Mouse (Mus musculus) embryonic facial prominence, embryonic 14.5 days (tissue): ENCODE measurements at regions not wholly inside any gene's neighbourhood (a gene's known extent, or its start where the extent isn't known, plus 50 kb on each side); places are given as distances from the start of the nearest gene placed in this dataset.
"Not testable (repeated sequence)": the region's sequence is repeated elsewhere in the genome, so short reads cannot be mapped to it uniquely, and the experiment has no call there.

ENCODE experiments used
- ATAC-seq: fragments of 200-750 bp; cut with Nextera tagmentation; 2 replicates; pipeline ENCODE4 v1.8.0; 2017; ENCODE audit warnings: low read depth, moderate number of reproducible peaks, moderate TSS enrichment
- DNase-seq: peaks from one replicate; pipeline ENCODE4 v3.0.0-alpha.2; 2015; ENCODE audit warnings: low spot score
- H3K27ac ChIP-seq: fragments of 300-500 bp; sonication (generic); replicated peaks from 2 replicates; pipeline ENCODE4 v1.5.1; 2014; ENCODE audit warnings: low read depth, mild to moderate bottlenecking, low read length, moderate library complexity
- H3K27me3 ChIP-seq: fragments of 300-500 bp; sonication (generic); replicated peaks from 2 replicates; pipeline ENCODE4 v1.6.1; 2014; ENCODE audit warnings: low read length; ENCODE audit not compliant: control insufficient read depth, insufficient read depth
- H3K36me3 ChIP-seq: fragments of 300-500 bp; sonication (generic); 2 replicates; pipeline ENCODE4 v1.6.1; 2014; ENCODE audit warnings: low read length, mixed read lengths; ENCODE audit not compliant: control insufficient read depth, insufficient read depth
- H3K4me1 ChIP-seq: fragments of 300-500 bp; sonication (generic); 2 replicates; pipeline ENCODE4 v1.6.1; 2014; ENCODE audit warnings: antibody characterized with exemption, low read length; ENCODE audit not compliant: control insufficient read depth, insufficient read depth
- H3K4me2 ChIP-seq: fragments of 300-500 bp; sonication (generic); 2 replicates; pipeline ENCODE4 v1.6.1; 2014; ENCODE audit warnings: low read depth, mild to moderate bottlenecking, low read length, moderate library complexity, mixed read lengths
- H3K4me3 ChIP-seq: fragments of 300-500 bp; sonication (generic); 2 replicates; pipeline ENCODE4 v1.5.1; 2014; ENCODE audit warnings: low read depth, mild to moderate bottlenecking, low read length
- H3K9ac ChIP-seq: fragments of 300-500 bp; sonication (generic); 2 replicates; pipeline ENCODE4 v1.6.1; 2014; ENCODE audit warnings: low read depth, mild to moderate bottlenecking, low read length, moderate library complexity, mixed read lengths
- H3K9me3 ChIP-seq: fragments of 300-500 bp; sonication (generic); 2 replicates; pipeline ENCODE4 v1.6.1; 2016; ENCODE audit warnings: low read length; ENCODE audit not compliant: control insufficient read depth
- WGBS: fragments of 180-500 bp; shearing (Covaris S2); extraction: QIAGEN DNeasy Blood & Tissue Kit; methylation state at CpG from one replicate; pipeline ENCODE4 v1.1.7; 2014; 5-methylcytosine and 5-hydroxymethylcytosine counted together

DNA sequence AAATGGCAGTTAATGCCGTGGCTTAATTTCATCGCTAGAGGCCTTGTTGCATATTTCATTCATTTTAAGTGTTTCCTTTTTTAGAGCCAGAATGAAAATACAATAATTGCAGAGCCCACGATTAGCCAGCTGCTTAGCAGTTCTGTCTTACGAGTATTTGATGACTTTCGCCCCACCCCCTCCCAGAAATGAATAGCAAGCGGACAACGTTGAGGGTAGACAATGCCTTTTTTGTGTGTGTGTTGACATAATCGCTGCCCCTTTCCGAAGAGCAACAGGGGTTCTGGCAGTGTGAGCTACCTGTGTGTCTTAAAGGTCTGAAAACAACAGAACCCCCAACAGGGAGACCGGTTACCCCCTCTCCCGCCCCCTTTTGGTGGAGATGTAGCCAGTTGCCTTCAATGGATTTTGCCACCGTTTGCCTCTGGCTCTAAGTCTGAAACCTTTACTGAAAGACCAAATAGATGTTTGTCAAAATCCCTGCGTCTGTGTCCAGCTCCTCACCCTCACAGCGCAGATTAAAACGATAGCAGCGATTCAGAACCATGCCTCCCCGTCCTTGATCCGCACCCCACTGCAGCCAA is 242.6 kb upstream of the Gm6793 start:
- H3K9me3 ChIP-seq = no peaks in the 10 kb centered on the region
- H3K27ac ChIP-seq = no peak overlapping the region
- no peak overlapping the region for H3K9ac ChIP-seq
- DNase-seq = peak; percentile 10
- peaks cover 5% of the 10 kb centered on the region; the same call in 1 of the 2 replicates for H3K4me1 ChIP-seq
- H3K27me3 ChIP-seq = no peaks in the 10 kb centered on the region
- peak overlapping the region; percentile 27 for H3K4me3 ChIP-seq
- H3K4me2 ChIP-seq = peak overlapping the region; percentile 50
- H3K36me3 ChIP-seq = no peaks in the 10 kb centered on the region
- 10% methylated on average over 18 of the region's 18 CpGs for WGBS
- no peak for ATAC-seq

DNA sequence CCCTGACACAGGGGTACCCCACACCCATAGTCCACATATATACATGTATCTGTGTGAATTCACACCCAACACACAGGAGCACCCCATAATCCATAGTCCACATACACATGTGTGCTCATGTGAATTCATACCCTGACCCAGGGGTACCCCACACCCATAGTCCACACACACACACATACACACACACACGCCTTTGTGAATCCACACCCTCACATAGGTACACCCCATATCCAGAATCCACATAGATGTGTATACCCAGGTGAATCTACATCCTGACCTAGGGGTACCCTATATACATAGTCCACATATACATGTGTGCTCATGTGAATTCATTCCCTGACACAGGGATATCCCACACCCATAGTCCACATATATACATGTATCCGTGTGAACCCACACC is 231.8 kb upstream of the Gm6793 start:
- whole genome bisulfite sequencing = 90% methylated on average over 2 of the region's 2 CpGs
- ATAC-seq, H3K4me1 ChIP-seq, H3K4me3 ChIP-seq, H3K36me3 ChIP-seq, H3K9me3 ChIP-seq, H3K27me3 ChIP-seq, DNase-seq, H3K4me2 ChIP-seq, H3K9ac ChIP-seq, H3K27ac ChIP-seq: not testable (repeated sequence)

DNA sequence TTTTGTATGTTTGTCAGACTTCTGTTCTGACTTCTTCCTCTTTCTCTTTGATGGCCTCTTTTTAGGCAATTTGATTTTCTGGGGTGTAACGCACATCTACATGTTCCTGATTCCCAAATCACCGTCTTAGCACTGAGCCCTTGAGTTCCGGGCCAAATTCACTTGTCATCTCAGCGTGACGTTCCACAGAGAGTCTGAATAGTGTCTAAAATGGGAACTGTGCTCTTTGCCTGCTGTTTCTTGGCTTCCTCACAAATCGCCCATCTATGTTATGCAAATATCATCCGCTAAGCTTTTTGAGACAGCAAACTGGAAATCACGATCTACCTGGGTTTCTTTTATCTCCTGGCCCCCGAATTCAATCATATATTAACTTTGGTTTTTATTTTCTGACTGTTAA is 223.8 kb upstream of the Gm6793 start:
- H3K4me2 ChIP-seq = no peak overlapping the region
- no peaks in the 10 kb centered on the region for H3K4me1 ChIP-seq
- no peak overlapping the region for H3K4me3 ChIP-seq
- H3K27me3 ChIP-seq = no peaks in the 10 kb centered on the region
- no peak overlapping the region for H3K9ac ChIP-seq
- DNase-seq (no peak), ATAC-seq (no peak)
- H3K36me3 ChIP-seq = no peaks in the 10 kb centered on the region
- no peak overlapping the region for H3K27ac ChIP-seq
- H3K9me3 ChIP-seq = no peaks in the 10 kb centered on the region
- 77% methylated on average over 9 of the region's 9 CpGs for WGBS

DNA sequence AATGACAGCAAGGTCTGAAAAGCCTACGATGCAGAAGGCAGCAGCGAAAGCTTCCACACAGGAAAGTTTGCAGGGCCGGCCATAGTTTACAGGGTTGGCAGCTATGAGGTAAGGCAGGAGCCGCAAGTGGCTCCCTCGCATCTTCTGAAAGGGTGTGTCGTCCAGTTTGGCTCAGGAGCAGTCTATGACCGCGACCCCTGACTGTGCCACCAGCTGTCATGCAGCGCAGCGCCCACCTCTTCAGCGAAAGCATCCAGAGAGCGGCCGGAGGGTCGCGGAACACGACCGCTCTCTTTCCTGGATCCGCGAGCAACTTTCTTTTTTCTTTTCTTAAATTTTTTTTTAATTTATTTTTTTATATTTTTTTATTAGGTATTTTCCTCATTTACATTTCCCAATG is 221.9 kb upstream of the Gm6793 start:
- H3K36me3 ChIP-seq, ATAC-seq, DNase-seq, H3K4me2 ChIP-seq, H3K4me1 ChIP-seq, H3K4me3 ChIP-seq, H3K27ac ChIP-seq, H3K9ac ChIP-seq, H3K27me3 ChIP-seq, H3K9me3 ChIP-seq: not testable (repeated sequence)
- 95% methylated on average over 19 of the region's 19 CpGs for WGBS

DNA sequence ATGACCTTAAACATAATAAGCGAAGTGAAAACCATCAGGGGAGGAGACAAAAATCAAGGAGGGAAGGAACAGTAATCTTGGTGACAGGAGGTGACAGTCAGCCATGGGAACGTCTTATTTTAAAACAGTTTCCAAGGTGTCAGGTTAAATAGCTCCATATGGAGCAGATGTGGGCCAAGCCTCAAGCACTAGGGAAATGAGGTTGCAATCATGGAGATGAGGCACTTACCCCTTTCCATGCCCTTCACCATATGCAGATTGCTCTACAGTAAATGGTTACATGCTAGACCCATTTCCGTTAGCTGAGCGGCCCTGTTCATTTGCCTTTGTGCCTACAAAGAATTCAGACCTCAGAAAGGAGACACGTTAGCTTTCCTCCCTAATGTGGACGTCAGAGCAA is 204.8 kb upstream of the Gm6793 start:
- Histone ChIP-seq H3K4me3 (no peak overlapping the region), H3K4me1 (no peaks in the 10 kb centered on the region), H3K27me3 (no peaks in the 10 kb centered on the region), H3K27ac (no peak overlapping the region), H3K4me2 (no peak overlapping the region), H3K9ac (no peak overlapping the region), H3K9me3 (no peaks in the 10 kb centered on the region), H3K36me3 (no peaks in the 10 kb centered on the region)
- DNase-seq (no peak), ATAC-seq (no peak)
- WGBS = 40% methylated on average over 6 of the region's 6 CpGs

DNA sequence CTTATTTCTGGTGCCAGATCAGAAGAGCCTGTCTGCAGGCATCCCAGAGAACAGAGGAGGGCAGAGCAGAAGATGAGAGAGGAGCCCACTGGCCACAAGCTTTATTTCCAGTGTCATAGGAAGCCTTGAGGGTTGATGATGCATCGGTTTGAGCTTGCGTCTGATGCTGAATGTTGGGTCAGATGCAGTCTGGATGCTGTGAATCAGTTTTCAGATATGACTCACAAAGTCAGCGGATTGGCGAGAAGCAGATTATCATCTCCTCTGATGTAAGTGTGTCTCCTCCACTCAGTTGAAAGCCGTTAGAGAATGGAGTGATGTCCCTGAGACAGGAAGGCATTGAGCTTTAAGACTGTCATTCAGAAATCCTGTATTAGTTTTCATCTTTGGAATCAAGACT is 197.3 kb upstream of the Gm6793 start:
- no peak overlapping the region for H3K4me3 ChIP-seq
- no peak overlapping the region for H3K9ac ChIP-seq
- no peak overlapping the region for H3K4me2 ChIP-seq
- no peak for ATAC-seq
- no peaks in the 10 kb centered on the region for H3K9me3 ChIP-seq
- DNase-seq = no peak
- no peak overlapping the region for H3K27ac ChIP-seq
- WGBS = 93% methylated on average over 5 of the region's 5 CpGs
- H3K4me1 ChIP-seq = no peaks in the 10 kb centered on the region
- H3K27me3 ChIP-seq = no peaks in the 10 kb centered on the region
- no peaks in the 10 kb centered on the region for H3K36me3 ChIP-seq

DNA sequence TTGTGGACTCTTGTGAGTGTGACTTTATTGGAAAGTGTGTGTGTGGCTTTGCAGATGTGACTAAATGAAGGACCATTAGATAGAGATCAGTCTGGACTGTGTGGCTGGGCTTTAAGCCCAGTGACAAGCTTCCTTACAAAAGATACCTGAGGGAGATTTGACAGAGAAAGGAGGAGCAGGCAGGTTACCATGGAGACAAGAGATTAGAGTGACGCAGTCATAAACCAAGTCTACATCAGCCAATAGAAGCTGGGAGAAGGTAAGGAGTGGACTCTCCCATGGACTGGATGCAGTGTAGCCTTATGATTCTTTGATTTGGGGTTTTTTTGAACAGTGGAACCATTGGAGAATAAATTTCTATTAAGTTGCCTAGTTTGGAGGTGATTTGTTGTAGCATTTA is 181.6 kb upstream of the Gm6793 start:
- Histone ChIP-seq H3K36me3 (no peaks in the 10 kb centered on the region), H3K27me3 (no peaks in the 10 kb centered on the region), H3K4me2 (no peak overlapping the region), H3K27ac (no peak overlapping the region), H3K4me3 (no peak overlapping the region), H3K9me3 (no peaks in the 10 kb centered on the region), H3K9ac (no peak overlapping the region), H3K4me1 (no peaks in the 10 kb centered on the region)
- 66% methylated on average over 1 of the region's 1 CpGs for WGBS
- no peak for DNase-seq
- ATAC-seq = no peak

DNA sequence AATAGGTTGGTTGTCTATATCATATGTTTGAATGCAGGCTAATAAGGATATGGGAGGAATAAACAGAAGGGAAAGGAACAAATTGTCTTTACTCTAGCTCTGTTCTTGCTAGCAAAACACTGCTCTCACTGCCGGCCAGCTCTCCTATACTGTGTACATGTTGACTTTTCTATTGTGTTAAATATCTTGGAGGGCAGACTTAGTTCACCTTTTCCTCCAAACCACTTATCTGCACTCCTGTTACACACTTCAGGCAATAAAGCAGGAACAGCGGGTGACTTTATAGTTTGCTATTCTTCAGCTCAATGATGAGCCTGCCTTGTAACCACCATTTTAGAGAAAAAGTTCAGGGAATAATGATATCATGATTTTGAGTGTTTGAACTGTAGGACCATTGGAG is 181.0 kb upstream of the Gm6793 start:
- 76% methylated on average over 2 of the region's 2 CpGs for WGBS
- ATAC-seq = no peak
- no peak overlapping the region for H3K27ac ChIP-seq

DNA sequence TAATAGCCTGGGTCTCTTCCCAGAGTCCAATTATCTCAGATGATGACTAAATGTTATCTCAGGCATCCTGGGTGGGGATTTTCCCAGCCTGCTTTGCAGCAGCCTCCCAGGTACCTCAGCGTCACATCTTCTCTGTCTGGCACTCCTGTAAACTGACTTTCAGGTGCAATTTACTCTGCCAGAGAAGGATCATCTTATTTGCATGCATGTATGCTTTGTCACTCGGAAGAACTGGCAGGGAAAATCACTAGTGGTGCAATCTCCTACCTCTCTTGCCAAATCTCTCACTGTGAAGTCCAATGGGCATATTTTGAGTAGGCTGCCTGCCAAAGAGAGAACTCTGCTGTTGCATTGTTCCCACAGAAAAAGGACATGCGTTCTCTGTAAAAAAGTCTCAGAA is 177.0 kb upstream of the Gm6793 start:
- no peak overlapping the region for H3K27ac ChIP-seq
- no peaks in the 10 kb centered on the region for H3K27me3 ChIP-seq
- 77% methylated on average over 3 of the region's 3 CpGs for WGBS
- no peaks in the 10 kb centered on the region for H3K36me3 ChIP-seq
- DNase-seq = no peak
- H3K9me3 ChIP-seq = no peaks in the 10 kb centered on the region
- no peak overlapping the region for H3K4me2 ChIP-seq
- no peak overlapping the region for H3K4me3 ChIP-seq
- ATAC-seq = no peak
- no peak overlapping the region for H3K9ac ChIP-seq
- H3K4me1 ChIP-seq = no peaks in the 10 kb centered on the region

More for the DNA sequence above, 181.0 kb upstream of the Gm6793 start:
- Histone ChIP-seq H3K4me1 (no peaks in the 10 kb centered on the region), H3K4me2 (no peak overlapping the region), H3K27me3 (no peaks in the 10 kb centered on the region), H3K36me3 (no peaks in the 10 kb centered on the region), H3K4me3 (no peak overlapping the region), H3K9ac (no peak overlapping the region), H3K9me3 (no peaks in the 10 kb centered on the region)
- DNase-seq = no peak
